Mouse (Mus musculus) liver, postnatal 0 days (tissue): ENCODE data around the gene Phpt1. TPM values are rescaled to one million over a fixed set of nuclear protein-coding genes. Genes with fewer than 3 reads are reported as not detected.
A peak's percentile ranks its signal among the peaks of the same experiment; 100 is the strongest.

Experiments
- ATAC-seq: fragments of 200-750 bp; cut with Nextera tagmentation; 2 replicates; pipeline ENCODE4 v1.8.0; 2017; ENCODE audit warnings: mild to moderate bottlenecking, moderate library complexity
- DNase-seq: peaks from one replicate; pipeline ENCODE4 v3.0.0-alpha.2; 2016
- H3K27ac ChIP-seq: fragments of 300-500 bp; sonication (generic); 2 replicates; pipeline ENCODE4 v1.5.1; 2014; ENCODE audit warnings: antibody characterized with exemption, moderate library complexity, mild to moderate bottlenecking, low read depth
- H3K27me3 ChIP-seq: fragments of 300-500 bp; sonication (generic); 2 replicates; pipeline ENCODE4 v1.6.1; 2014; ENCODE audit warnings: low read length, control low read depth, mixed read lengths; ENCODE audit not compliant: insufficient read depth
- H3K36me3 ChIP-seq: fragments of 300-500 bp; sonication (generic); replicated peaks from 2 replicates; pipeline ENCODE4 v1.6.1; 2014; ENCODE audit warnings: mild to moderate bottlenecking, control low read depth, low read length, moderate library complexity, mixed read lengths; ENCODE audit not compliant: insufficient read depth
- H3K4me1 ChIP-seq: fragments of 300-500 bp; sonication (generic); 2 replicates; pipeline ENCODE4 v1.6.1; 2014; ENCODE audit warnings: antibody characterized with exemption, mild to moderate bottlenecking, control low read depth; ENCODE audit not compliant: insufficient read depth
- H3K4me2 ChIP-seq: fragments of 300-500 bp; sonication (generic); 2 replicates; pipeline ENCODE4 v1.6.1; 2014; ENCODE audit warnings: low read depth, mild to moderate bottlenecking, low read length, moderate library complexity, mixed read lengths
- H3K4me3 ChIP-seq: fragments of 300-500 bp; sonication (generic); 2 replicates; pipeline ENCODE4 v1.5.1; 2014; ENCODE audit warnings: low read depth, low read length
- H3K9ac ChIP-seq: fragments of 300-500 bp; sonication (generic); replicated peaks from 2 replicates; pipeline ENCODE4 v1.6.1; 2014; ENCODE audit warnings: mild to moderate bottlenecking, moderate library complexity
- H3K9me3 ChIP-seq: fragments of 300-500 bp; sonication (generic); 2 replicates; pipeline ENCODE4 v1.6.1; 2016; ENCODE audit warnings: mild to moderate bottlenecking, control low read depth, low read length, mixed read lengths
- CTCF ChIP-seq: sonication (generic); IDR thresholded peaks from 2 replicates; pipeline ENCODE4 v1.5.1; 2016; ENCODE audit warnings: antibody characterized with exemption, low read depth
- EP300 ChIP-seq: IDR thresholded peaks from 2 replicates; pipeline ENCODE4 v1.6.1; 2016; ENCODE audit warnings: antibody characterized with exemption, low read depth, mild to moderate bottlenecking
- WGBS: fragments of 180-500 bp; shearing (Covaris S2); extraction: QIAGEN DNeasy Blood & Tissue Kit; methylation state at CpG from one replicate; pipeline ENCODE4 v1.1.7; 2014; ENCODE audit not compliant: insufficient replicate concordance; 5-methylcytosine and 5-hydroxymethylcytosine counted together
- polyA plus RNA-seq: library from polyadenylated mRNA; unstranded; fragments of >200 nt; fragmentation: Nextera tagmentation; extraction: Ambion mirVana; gene quantifications from 2 replicates; pipeline ENCODE4 v1.2.1, GENCODE M21; 2015

Gene Phpt1
- polyA plus RNA-seq, 1 experiment from 2014 or later: 46.1 TPM

DNA sequence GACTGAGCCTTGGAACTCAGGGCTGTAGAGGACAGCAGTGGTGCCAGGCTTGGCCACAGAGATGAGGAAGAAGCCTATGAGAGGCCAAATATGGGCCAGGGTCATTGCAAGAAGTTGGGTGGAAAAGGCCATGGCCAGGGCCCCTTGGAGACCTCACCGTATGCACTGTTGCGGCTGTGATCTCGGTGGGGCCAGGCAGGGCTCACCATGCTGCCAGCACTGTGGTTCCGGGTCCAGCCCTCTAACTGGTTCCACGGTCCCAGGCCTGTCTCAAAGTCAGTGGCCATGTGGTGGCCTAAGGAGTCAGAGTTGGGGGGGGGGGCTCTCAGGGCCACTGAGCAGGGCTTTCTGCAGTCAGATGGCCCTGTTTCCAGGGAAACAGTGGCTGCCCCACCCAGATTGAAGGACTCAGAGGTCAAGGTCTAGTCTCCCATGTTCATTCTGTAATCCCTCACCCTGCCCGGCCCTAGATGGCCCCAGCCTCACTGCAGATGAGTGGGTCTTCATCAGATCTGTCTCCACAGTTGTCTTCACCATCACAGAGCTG, 6.5 kb downstream of the Phpt1 start:
- 85% methylated on average over 6 of the region's 6 CpGs for WGBS
- no peak overlapping the region for H3K9ac ChIP-seq
- H3K4me3 ChIP-seq: no peak overlapping the region
- TF ChIP-seq CTCF (no peak), EP300 (no peak)
- H3K4me1 ChIP-seq: peaks cover 6% of the 10 kb centered on the region
- no peaks in the 10 kb centered on the region for H3K27me3 ChIP-seq
- H3K36me3 ChIP-seq: peaks cover 11% of the 10 kb centered on the region
- no peak overlapping the region for H3K27ac ChIP-seq
- no peak for ATAC-seq
- H3K4me2 ChIP-seq: no peak overlapping the region
- H3K9me3 ChIP-seq: no peaks in the 10 kb centered on the region
- DNase-seq: no peak

DNA sequence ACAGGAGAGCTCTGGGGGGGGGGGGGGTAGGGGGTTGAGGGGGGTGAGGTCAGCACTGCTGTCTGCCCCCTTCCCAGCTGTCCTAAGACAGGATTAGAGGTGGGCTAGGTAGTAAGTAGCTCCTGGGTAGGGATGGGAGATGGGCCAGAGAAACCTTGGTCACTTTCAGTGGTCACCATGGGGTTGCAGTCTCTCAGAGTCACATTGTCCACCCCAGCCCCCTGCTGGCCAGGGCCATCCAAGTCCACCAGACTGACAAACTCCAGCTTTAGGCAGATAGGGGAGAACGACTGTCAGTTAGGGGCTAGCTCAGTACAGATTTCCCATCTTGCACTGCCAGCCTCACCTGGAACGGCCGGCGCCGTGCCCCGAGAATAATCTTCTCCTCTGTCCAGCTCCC, 8.5 kb downstream of the Phpt1 start:
- DNase-seq: no peak
- Histone ChIP-seq H3K27me3 (no peaks in the 10 kb centered on the region), H3K4me2 (no peak overlapping the region), H3K9me3 (no peaks in the 10 kb centered on the region), H3K27ac (no peak overlapping the region), H3K4me1 (no peaks in the 10 kb centered on the region), H3K9ac (no peak overlapping the region), H3K36me3 (peaks cover 30% of the 10 kb centered on the region), H3K4me3 (no peak overlapping the region)
- no peak for ATAC-seq
- 83% methylated on average over 6 of the region's 6 CpGs for WGBS
- no peak for TF ChIP-seq EP300
- peak; percentile 26; the same call in 1 of the 2 replicates for TF ChIP-seq CTCF

DNA sequence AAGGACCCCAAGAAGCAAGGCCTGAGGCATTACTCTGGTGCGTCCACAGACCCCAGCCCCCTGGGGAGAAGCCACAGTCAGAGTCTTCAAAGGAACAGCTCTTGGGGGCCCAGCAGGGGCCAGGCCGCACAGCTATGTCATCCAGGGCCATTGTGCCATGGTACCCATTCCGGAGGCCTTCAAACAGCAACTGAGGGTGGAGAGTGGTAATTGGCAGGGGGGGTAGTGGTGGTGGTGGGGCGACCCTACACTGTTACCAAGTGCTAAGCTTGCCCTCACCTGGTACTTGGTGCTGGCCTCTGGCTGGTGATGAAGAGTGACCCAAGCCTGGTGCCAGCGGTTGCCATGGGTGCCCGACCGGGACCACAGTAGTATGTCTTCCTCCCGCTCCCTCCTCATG, 9.3 kb downstream of the Phpt1 start:
- no peak overlapping the region for H3K27ac ChIP-seq
- no peak overlapping the region for H3K4me2 ChIP-seq
- no peak for TF ChIP-seq EP300
- TF ChIP-seq CTCF: no peak
- ATAC-seq (no peak), DNase-seq (no peak)
- WGBS: 88% methylated on average over 8 of the region's 8 CpGs
- peaks cover 37% of the 10 kb centered on the region for H3K36me3 ChIP-seq
- H3K9me3 ChIP-seq: no peaks in the 10 kb centered on the region
- H3K27me3 ChIP-seq: no peaks in the 10 kb centered on the region
- H3K4me3 ChIP-seq: no peak overlapping the region
- no peaks in the 10 kb centered on the region for H3K4me1 ChIP-seq
- no peak overlapping the region for H3K9ac ChIP-seq

DNA sequence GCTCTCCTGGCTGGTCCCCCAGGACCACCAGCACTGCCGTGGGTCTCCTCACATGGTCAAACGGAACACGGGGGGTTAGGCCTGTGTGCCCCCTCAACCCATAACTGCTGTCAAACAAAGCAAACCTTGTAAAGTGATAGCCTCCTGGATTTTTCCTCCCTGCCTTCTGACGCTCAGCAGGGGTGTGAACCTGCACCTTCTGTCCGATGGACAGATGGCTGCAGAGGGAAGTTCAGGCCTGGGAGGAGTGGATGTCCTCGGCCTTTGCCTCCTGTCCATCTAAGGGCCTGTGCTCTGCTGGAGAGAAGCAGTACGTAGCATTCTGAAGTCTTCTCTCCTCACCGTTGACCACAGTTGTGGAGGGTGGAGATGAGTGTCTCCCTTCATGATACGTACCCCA, 13.1 kb downstream of the Phpt1 start:
- Histone ChIP-seq H3K4me1 (peaks cover 16% of the 10 kb centered on the region), H3K9ac (no peak overlapping the region), H3K27ac (no peak overlapping the region), H3K27me3 (no peaks in the 10 kb centered on the region), H3K9me3 (no peaks in the 10 kb centered on the region), H3K4me3 (no peak overlapping the region), H3K4me2 (no peak overlapping the region), H3K36me3 (peaks cover 51% of the 10 kb centered on the region)
- TF ChIP-seq EP300: no peak
- no peak for TF ChIP-seq CTCF
- DNase-seq (no peak), ATAC-seq (no peak)
- WGBS: 83% methylated on average over 9 of the region's 9 CpGs

DNA sequence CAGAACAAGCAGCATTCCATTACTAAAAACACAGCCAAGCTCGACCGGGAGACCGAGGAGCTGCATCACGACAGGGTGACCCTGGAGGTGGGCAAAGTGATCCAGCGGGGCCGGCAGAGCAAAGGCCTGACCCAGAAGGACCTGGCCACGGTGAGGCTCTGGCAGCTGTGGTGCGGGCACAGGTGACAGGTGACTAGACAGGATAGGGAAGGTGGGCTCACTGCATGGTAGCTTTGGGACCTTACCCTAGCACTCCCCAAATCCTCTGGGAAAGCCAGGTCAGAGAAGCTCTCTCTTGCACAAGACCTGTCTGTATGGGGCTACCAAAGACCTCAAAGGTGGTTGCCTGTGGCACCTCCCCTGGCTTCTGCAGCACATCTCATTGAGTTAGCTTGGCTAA, 14.5 kb downstream of the Phpt1 start:
- H3K9me3 ChIP-seq: no peaks in the 10 kb centered on the region
- TF ChIP-seq EP300 (no peak), CTCF (no peak)
- 86% methylated on average over 8 of the region's 8 CpGs for WGBS
- H3K27ac ChIP-seq: no peak overlapping the region
- H3K4me2 ChIP-seq: no peak overlapping the region
- ATAC-seq: no peak
- no peaks in the 10 kb centered on the region for H3K27me3 ChIP-seq
- no peak overlapping the region for H3K9ac ChIP-seq
- peaks cover 51% of the 10 kb centered on the region for H3K36me3 ChIP-seq
- no peak for DNase-seq
- H3K4me1 ChIP-seq: peaks cover 19% of the 10 kb centered on the region
- no peak overlapping the region for H3K4me3 ChIP-seq

DNA sequence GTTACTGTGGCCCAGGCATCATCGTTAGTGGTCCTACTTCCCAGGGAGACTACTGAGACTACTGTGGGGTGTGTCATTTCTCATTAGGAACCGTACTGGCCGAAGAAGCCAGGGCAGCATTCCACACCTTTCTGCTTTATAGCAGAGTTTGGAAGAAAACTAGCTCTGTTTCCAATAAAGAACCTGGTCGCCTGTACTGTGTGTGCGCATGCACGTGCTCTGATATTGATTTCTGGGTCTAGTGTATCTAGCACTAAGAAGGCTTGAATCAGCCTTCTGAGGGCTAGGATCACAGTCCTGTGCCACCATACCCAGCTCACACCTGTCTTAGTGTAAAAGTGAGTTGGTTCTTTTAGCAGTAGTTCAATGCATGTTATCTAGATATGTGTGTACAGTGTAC, 16.2 kb downstream of the Phpt1 start:
- WGBS: 63% methylated on average over 6 of the region's 6 CpGs
- TF ChIP-seq CTCF: no peak
- no peak for TF ChIP-seq EP300
- peak; percentile 45 for DNase-seq
- Histone ChIP-seq H3K9ac (peak overlapping the region; percentile 98), H3K4me1 (peaks cover 19% of the 10 kb centered on the region), H3K4me3 (peak overlapping the region; percentile 96), H3K36me3 (peaks cover 42% of the 10 kb centered on the region), H3K27ac (peak overlapping the region; percentile 98; the same call in 1 of the 2 replicates), H3K9me3 (no peaks in the 10 kb centered on the region), H3K4me2 (peak overlapping the region; percentile 99), H3K27me3 (no peaks in the 10 kb centered on the region)
- no peak for ATAC-seq

DNA sequence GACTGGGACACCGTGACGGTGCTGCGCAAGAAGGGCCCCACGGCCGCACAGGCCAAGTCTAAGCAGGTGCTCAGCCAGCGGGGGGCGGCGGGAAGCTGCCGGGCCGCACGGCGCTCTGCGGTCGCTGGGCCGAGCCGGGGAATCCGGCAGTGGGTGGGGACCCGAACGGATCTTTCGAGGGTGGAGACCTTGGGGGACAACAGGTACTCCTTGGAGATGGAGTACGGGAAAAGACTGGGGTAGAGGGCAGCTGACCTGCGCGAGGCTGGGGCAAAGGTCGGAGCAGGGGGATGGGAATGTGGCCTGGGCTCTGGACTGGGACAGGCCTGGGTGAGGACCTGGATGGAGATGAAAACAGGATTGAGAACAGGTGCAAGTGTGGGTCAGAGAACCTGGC, 17.1 kb downstream of the Phpt1 start:
- DNase-seq: peak; percentile 68
- Histone ChIP-seq H3K4me1 (peaks cover 19% of the 10 kb centered on the region), H3K4me3 (peak overlapping the region; percentile 96), H3K27ac (peak overlapping the region; percentile 98), H3K36me3 (peaks cover 35% of the 10 kb centered on the region), H3K9ac (peak overlapping the region; percentile 98), H3K4me2 (peak overlapping the region; percentile 99), H3K9me3 (no peaks in the 10 kb centered on the region), H3K27me3 (no peaks in the 10 kb centered on the region)
- TF ChIP-seq EP300: no peak
- TF ChIP-seq CTCF: no peak
- ATAC-seq: peak; percentile 74
- 1% methylated on average over 24 of the region's 24 CpGs for WGBS
